Mouse (Mus musculus) intestine, postnatal 0 days (tissue): ENCODE data around the gene Por. TPM values are rescaled to one million over a fixed set of nuclear protein-coding genes. Genes with fewer than 3 reads are reported as not detected.

Experiments
- ATAC-seq: fragments of 200-750 bp; cut with Nextera tagmentation; 2 replicates; pipeline ENCODE4 v1.8.0; 2017; ENCODE audit warnings: mild to moderate bottlenecking, moderate TSS enrichment, moderate library complexity
- H3K27ac ChIP-seq: fragments of 300-500 bp; sonication (generic); 2 replicates; pipeline ENCODE4 v1.5.1; 2014; ENCODE audit warnings: mild to moderate bottlenecking, low read depth, low read length, moderate library complexity
- H3K27me3 ChIP-seq: fragments of 300-500 bp; sonication (generic); replicated peaks from 2 replicates; pipeline ENCODE4 v1.6.1; 2014; ENCODE audit warnings: low read length, mixed read lengths; ENCODE audit not compliant: control insufficient read depth, insufficient read depth
- H3K36me3 ChIP-seq: fragments of 300-500 bp; sonication (generic); 2 replicates; pipeline ENCODE4 v1.6.1; 2014; ENCODE audit warnings: mild to moderate bottlenecking, moderate library complexity; ENCODE audit not compliant: control insufficient read depth, insufficient read depth
- H3K4me1 ChIP-seq: fragments of 300-500 bp; sonication (generic); replicated peaks from 2 replicates; pipeline ENCODE4 v1.6.1; 2014; ENCODE audit warnings: antibody characterized with exemption, low read length, mixed read lengths; ENCODE audit not compliant: control insufficient read depth, insufficient read depth
- H3K4me2 ChIP-seq: fragments of 300-500 bp; sonication (generic); replicated peaks from 2 replicates; pipeline ENCODE4 v1.6.1; 2014; ENCODE audit warnings: low read depth, mild to moderate bottlenecking, moderate library complexity
- H3K4me3 ChIP-seq: fragments of 300-500 bp; sonication (generic); 2 replicates; pipeline ENCODE4 v1.5.1; 2014; ENCODE audit warnings: low read depth, low read length
- H3K9ac ChIP-seq: fragments of 300-500 bp; sonication (generic); 2 replicates; pipeline ENCODE4 v1.6.1; 2014; ENCODE audit warnings: mild to moderate bottlenecking, low read depth, low read length
- H3K9me3 ChIP-seq: fragments of 300-500 bp; sonication (generic); 2 replicates; pipeline ENCODE4 v1.6.1; 2016; ENCODE audit warnings: mixed run types; ENCODE audit not compliant: control insufficient read depth
- CTCF ChIP-seq: sonication (generic); IDR thresholded peaks from 2 replicates; pipeline ENCODE4 v1.5.1; 2016; ENCODE audit warnings: low read depth, mild to moderate bottlenecking, control low read depth, antibody characterized with exemption, moderate library complexity
- WGBS: fragments of 180-500 bp; shearing (Covaris S2); extraction: QIAGEN DNeasy Blood & Tissue Kit; methylation state at CpG from one replicate; pipeline ENCODE4 v1.1.7; 2014; 5-methylcytosine and 5-hydroxymethylcytosine counted together
- polyA plus RNA-seq: library from polyadenylated mRNA; unstranded; fragments of >200 nt; fragmentation: Nextera tagmentation; extraction: Ambion mirVana; gene quantifications from 2 replicates; pipeline ENCODE4 v1.2.1, GENCODE M21; 2015

Por gene
- polyA plus RNA-seq, 1 experiment from 2014 or later, result 91.7 TPM

- Histone ChIP-seq H3K27me3 (no peaks in the 10 kb centered on the region), H3K4me1 (no peaks in the 10 kb centered on the region), H3K27ac (no peak overlapping the region), H3K4me3 (no peak overlapping the region), H3K4me2 (no peak overlapping the region), H3K9ac (no peak overlapping the region), H3K9me3 (no peaks in the 10 kb centered on the region), H3K36me3 (no peaks in the 10 kb centered on the region)
- no peak for TF ChIP-seq CTCF
- 61% methylated on average over 3 of the region's 3 CpGs for WGBS
- no peak for ATAC-seq
Measured at GRCm38 (mm10) chr5:135764971-135765370, 95.1 kb downstream of the Por start.

- WGBS, result 31% methylated on average over 3 of the region's 3 CpGs
- no peak for TF ChIP-seq CTCF
- no peak for ATAC-seq
- Histone ChIP-seq H3K4me3 (no peak overlapping the region), H3K27me3 (no peaks in the 10 kb centered on the region), H3K9me3 (no peaks in the 10 kb centered on the region), H3K4me1 (peaks cover 3% of the 10 kb centered on the region), H3K27ac (no peak overlapping the region), H3K36me3 (no peaks in the 10 kb centered on the region), H3K4me2 (no peak overlapping the region), H3K9ac (no peak overlapping the region)
Measured at GRCm38 (mm10) chr5:135772519-135772918, 102.7 kb downstream of the Por start.

GRCm38 (mm10) chr5:135776546-135776945, 106.7 kb downstream of the Por start:
- no peak for TF ChIP-seq CTCF
- Histone ChIP-seq H3K4me3 (no peak overlapping the region), H3K27ac (no peak overlapping the region), H3K27me3 (no peaks in the 10 kb centered on the region), H3K36me3 (no peaks in the 10 kb centered on the region), H3K9ac (no peak overlapping the region), H3K4me1 (peaks cover 5% of the 10 kb centered on the region), H3K4me2 (no peak overlapping the region), H3K9me3 (no peaks in the 10 kb centered on the region)
- ATAC-seq, result no peak
- WGBS, result 71% methylated on average over 4 of the region's 4 CpGs

- Histone ChIP-seq H3K4me1 (peaks cover 8% of the 10 kb centered on the region), H3K27ac (peak within 1 kb of the TSS; percentile 97), H3K27me3 (no peaks in the 10 kb centered on the region), H3K9ac (peak within 1 kb of the TSS; percentile 88), H3K36me3 (0 out of 2 replicates have a peak, but pooled peaks cover under 1% of the 10 kb centered on the region), H3K9me3 (no peaks in the 10 kb centered on the region), H3K4me3 (peak within 1 kb of the TSS; percentile 80), H3K4me2 (peak within 1 kb of the TSS; percentile 74)
- WGBS, result 0% methylated on average over 45 of the region's 45 CpGs
- no peak for TF ChIP-seq CTCF
- ATAC-seq, result 0 out of 2 replicates have a peak, but pooled peaks have one; percentile 7
Measured at GRCm38 (mm10) chr5:135777796-135778470, 108.1 kb downstream of the Por start, which contains the start of gene Styxl1. Gene Styxl1 (minus strand): TSS chr5:135778385.

- Histone ChIP-seq H3K9ac (peak within 1 kb of the TSS; percentile 88), H3K27me3 (no peaks in the 10 kb centered on the region), H3K4me2 (peak within 1 kb of the TSS; percentile 74), H3K4me1 (peaks cover 8% of the 10 kb centered on the region), H3K36me3 (peaks cover 9% of the 10 kb centered on the region), H3K9me3 (no peaks in the 10 kb centered on the region), H3K27ac (peak within 1 kb of the TSS; percentile 97), H3K4me3 (peak within 1 kb of the TSS; percentile 80)
- TF ChIP-seq CTCF, result no peak
- under 1% methylated on average over 70 of the region's 70 CpGs for WGBS
- peak; percentile 95 for ATAC-seq
Measured at GRCm38 (mm10) chr5:135778471-135779445, 108.9 kb downstream of the Por start, which contains the start of gene Mdh2. Gene Mdh2 (plus strand): TSS chr5:135778480.

GRCm38 (mm10) chr5:135780331-135780730, 110.5 kb downstream of the Por start:
- Histone ChIP-seq H3K9ac (no peak overlapping the region), H3K36me3 (peaks cover 24% of the 10 kb centered on the region), H3K4me1 (peaks cover 8% of the 10 kb centered on the region), H3K4me2 (peak overlapping the region; percentile 66; the same call in 1 of the 2 replicates), H3K9me3 (no peaks in the 10 kb centered on the region), H3K27me3 (no peaks in the 10 kb centered on the region), H3K27ac (no peak overlapping the region), H3K4me3 (no peak overlapping the region)
- no peak for TF ChIP-seq CTCF
- 66% methylated on average over 8 of the region's 8 CpGs for WGBS
- no peak for ATAC-seq
